Mouse (Mus musculus): ENCODE measurements around the gene Ccdc181. TPM values are rescaled to one million over a fixed set of nuclear protein-coding genes. Genes with fewer than 3 reads are reported as not detected.
A peak's percentile ranks its signal among the peaks of the same experiment; 100 is the strongest.

The Ccdc181 gene
- polyA plus RNA-seq, 1 experiment from 2014 or later: 19.5 TPM

DNA sequence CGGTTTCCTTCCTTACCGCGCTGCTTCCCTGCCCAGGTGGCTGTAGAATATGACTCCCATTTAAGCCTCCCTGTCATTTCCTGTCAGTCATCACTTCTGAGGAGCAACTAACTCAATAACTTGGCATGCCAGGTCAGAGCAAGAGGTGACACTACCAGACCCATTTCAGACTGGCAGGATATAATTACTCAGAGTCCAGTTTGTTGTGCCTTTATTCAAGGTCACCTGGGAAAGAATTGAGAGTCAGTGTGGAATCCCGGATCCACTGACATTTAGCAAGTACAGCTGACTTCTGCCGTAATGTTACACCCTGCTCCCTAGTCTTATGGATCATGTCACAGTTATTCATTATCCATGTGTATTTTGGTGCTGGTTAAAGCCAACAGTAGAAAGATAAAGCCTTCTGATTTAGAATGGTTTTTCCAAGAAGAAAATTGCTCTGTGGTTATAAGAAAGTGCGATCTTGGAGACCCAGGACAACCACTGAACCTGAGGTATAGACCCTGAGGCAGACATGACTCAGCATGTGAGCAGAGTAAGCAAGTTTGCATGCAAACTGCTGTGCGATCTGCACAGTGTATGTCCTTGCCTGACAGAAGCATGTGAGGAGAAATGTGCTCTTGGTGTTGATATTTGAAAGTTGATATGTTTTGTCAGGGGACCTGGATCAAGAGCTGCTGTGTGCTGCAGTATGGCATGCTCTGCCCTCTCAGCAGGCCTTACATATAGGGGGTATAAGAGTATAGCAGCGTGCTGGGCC is 24.8 kb upstream of the Ccdc181 start:
- H3K4me1 ChIP-seq: peaks cover 24% of the 10 kb centered on the region
- 0 out of 2 replicates have a peak overlapping the region, but pooled peaks have one; percentile 12 for H3K9ac ChIP-seq
- no peaks in the 10 kb centered on the region for H3K9me3 ChIP-seq
- no peak overlapping the region for H3K27ac ChIP-seq
- peak overlapping the region; percentile 80; the same call in 1 of the 2 replicates for H3K4me2 ChIP-seq
- 71% methylated on average over 8 of the region's 8 CpGs for WGBS
- H3K27me3 ChIP-seq: 0 out of 2 replicates have a peak, but pooled peaks cover 8% of the 10 kb centered on the region
- H3K4me3 ChIP-seq (replicated peaks): peak overlapping the region; percentile 79
- H3K36me3 ChIP-seq (replicated peaks): no peaks in the 10 kb centered on the region
- ATAC-seq (ENCODE audit: low FRiP score): no peak

DNA sequence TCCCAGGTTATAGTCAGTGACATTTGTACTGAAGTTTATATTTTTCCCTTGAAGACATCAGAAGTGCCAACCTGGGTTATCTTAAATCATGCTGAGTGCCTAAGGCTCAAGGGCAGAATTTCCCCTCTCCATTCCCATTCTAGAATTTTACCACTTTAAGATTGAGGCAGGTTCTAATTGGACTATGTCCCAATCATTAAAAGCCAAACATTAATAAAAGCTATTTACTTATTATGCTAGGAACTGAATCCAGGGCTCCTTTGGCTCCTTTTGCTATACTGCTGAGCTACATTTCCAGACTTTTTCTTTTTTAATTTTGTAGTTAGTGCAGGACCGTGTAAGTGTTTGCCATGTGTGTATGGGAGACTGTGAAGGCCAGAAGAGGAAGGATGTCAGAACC is 23.9 kb upstream of the Ccdc181 start:
- H3K27ac ChIP-seq: no peak overlapping the region
- no peak for ATAC-seq (ENCODE audit: low FRiP score)
- H3K4me2 ChIP-seq: no peak overlapping the region
- 86% methylated on average over 1 of the region's 1 CpGs for WGBS
- H3K9me3 ChIP-seq: no peaks in the 10 kb centered on the region
- H3K4me3 ChIP-seq (replicated peaks): no peak overlapping the region
- no peak overlapping the region for H3K9ac ChIP-seq
- 0 out of 2 replicates have a peak, but pooled peaks cover 8% of the 10 kb centered on the region for H3K27me3 ChIP-seq
- H3K36me3 ChIP-seq (replicated peaks): no peaks in the 10 kb centered on the region
- peaks cover 24% of the 10 kb centered on the region for H3K4me1 ChIP-seq

DNA sequence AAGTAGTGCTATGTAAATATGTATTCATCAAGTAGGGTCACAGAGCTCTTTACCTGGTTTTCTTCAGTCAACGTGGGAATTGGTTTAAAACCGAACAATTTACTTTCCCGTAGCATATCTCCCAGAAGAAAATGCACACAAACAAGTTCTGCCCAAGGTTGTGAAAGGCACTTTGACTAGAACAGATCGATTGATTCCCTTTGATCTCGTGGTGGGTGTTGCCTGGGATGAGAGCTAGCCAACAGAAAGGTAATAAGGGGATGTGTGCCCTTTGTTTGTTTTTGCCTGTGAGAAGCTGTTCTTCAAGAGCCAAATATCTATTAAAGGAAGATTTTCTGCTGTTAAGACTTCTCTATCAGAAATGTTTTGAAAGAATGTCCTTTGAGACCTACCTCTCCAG is 22.8 kb upstream of the Ccdc181 start:
- H3K4me3 ChIP-seq (replicated peaks): no peak overlapping the region
- H3K27ac ChIP-seq: no peak overlapping the region
- ATAC-seq (ENCODE audit: low FRiP score): no peak
- no peak overlapping the region for H3K9ac ChIP-seq
- no peak overlapping the region for H3K4me2 ChIP-seq
- H3K4me1 ChIP-seq: peaks cover 24% of the 10 kb centered on the region
- H3K36me3 ChIP-seq (replicated peaks): peaks cover 7% of the 10 kb centered on the region
- WGBS: 78% methylated on average over 5 of the region's 5 CpGs
- H3K9me3 ChIP-seq: no peaks in the 10 kb centered on the region
- 0 out of 2 replicates have a peak, but pooled peaks cover 8% of the 10 kb centered on the region for H3K27me3 ChIP-seq

DNA sequence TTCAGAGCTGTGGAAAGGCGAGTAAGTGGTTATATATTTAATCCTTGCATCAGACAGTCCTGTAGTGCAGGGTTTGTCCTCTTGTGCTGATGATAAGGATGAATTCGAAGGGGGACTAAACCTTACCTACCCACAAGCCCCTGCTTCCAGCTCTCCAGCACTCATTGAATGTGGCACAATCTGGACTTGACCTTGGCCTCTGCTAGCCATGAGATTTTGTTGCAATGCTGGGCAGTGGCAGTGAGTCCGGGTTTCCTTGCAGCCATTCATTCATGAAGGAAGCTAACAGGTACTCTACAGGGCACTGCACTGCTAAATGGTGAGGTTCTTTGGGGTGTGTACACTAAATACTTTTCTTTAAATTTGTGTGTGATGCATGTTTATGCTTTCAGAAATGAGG is 20.5 kb upstream of the Ccdc181 start:
- Histone ChIP-seq H3K4me1 (peaks cover 13% of the 10 kb centered on the region), H3K9ac (no peak overlapping the region), H3K36me3 (replicated peaks) (peaks cover 7% of the 10 kb centered on the region), H3K27me3 (0 out of 2 replicates have a peak, but pooled peaks cover 8% of the 10 kb centered on the region), H3K4me3 (replicated peaks) (no peak overlapping the region), H3K4me2 (no peak overlapping the region), H3K27ac (no peak overlapping the region), H3K9me3 (no peaks in the 10 kb centered on the region)
- 81% methylated on average over 3 of the region's 3 CpGs for WGBS
- ATAC-seq (ENCODE audit: low FRiP score): no peak

DNA sequence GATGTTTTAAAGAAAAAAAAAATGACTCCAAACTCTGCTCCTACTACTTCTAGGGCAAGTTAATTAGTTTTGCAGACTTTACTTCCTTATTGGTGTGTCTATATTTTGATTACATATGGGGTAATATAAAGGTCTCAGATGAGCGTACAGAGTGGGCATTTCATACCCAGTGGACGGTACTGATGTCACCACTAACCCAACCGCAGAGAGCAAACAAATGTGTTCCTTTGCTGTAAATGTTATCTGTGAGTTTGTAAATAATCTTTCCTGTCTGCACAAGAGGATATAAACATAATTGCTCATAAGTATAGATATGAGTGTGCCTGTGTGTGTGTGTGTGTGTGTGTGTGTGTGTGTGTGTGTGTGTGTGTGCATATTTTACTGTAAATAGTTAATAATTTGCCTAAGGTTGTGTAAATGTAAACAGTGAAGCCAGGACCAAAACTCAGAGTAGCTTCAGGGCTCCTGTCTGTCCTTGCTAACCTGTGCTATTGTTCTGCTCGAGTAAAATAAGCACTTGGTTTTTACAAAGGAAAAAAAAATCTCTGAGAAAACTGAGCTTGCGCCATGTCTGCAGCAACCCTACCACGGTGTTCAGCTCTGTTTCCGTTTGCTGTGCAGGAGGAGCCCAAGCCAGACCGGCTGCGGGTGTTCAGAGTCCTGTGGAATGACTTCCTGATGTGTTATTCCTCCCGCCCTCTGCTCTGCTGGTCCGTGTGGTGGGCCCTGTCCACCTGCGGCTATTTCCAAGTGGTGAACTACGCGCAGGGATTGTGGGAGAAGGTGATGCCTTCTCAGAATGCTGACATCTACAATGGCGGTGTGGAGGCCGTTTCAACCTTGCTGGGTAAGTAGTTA is 15.0 kb upstream of the Ccdc181 start:
- H3K27ac ChIP-seq: no peak overlapping the region
- H3K4me1 ChIP-seq: no peaks in the 10 kb centered on the region
- no peak overlapping the region for H3K4me2 ChIP-seq
- no peaks in the 10 kb centered on the region for H3K9me3 ChIP-seq
- 92% methylated on average over 16 of the region's 16 CpGs for WGBS
- no peak overlapping the region for H3K9ac ChIP-seq
- no peak for ATAC-seq (ENCODE audit: low FRiP score)
- H3K4me3 ChIP-seq (replicated peaks): no peak overlapping the region
- no peaks in the 10 kb centered on the region for H3K27me3 ChIP-seq
- peaks cover 23% of the 10 kb centered on the region for H3K36me3 ChIP-seq (replicated peaks)

DNA sequence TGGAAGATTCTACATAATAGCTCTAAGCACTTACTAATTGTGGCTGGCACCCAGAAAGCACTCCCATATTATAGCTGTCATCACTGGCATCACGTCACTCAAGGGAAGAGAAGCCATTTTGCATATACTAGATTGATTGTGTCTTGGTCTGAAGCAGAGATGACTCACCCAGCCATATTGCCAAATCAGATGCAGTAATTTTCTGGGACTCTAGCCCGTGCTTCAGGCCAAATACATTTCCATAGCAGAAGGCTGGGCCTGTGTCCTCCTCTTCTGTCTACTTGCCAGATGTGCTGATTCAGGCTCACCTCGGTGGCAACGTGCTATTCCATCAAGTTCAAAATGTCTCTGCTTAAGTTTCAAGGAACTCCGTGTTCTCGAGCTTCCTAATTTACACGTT is 13.8 kb upstream of the Ccdc181 start:
- no peak overlapping the region for H3K9ac ChIP-seq
- ATAC-seq (ENCODE audit: low FRiP score): no peak
- no peaks in the 10 kb centered on the region for H3K4me1 ChIP-seq
- peaks cover 23% of the 10 kb centered on the region for H3K36me3 ChIP-seq (replicated peaks)
- H3K9me3 ChIP-seq: no peaks in the 10 kb centered on the region
- WGBS: 89% methylated on average over 7 of the region's 7 CpGs
- no peak overlapping the region for H3K4me3 ChIP-seq (replicated peaks)
- no peaks in the 10 kb centered on the region for H3K27me3 ChIP-seq
- no peak overlapping the region for H3K27ac ChIP-seq
- H3K4me2 ChIP-seq: no peak overlapping the region

DNA sequence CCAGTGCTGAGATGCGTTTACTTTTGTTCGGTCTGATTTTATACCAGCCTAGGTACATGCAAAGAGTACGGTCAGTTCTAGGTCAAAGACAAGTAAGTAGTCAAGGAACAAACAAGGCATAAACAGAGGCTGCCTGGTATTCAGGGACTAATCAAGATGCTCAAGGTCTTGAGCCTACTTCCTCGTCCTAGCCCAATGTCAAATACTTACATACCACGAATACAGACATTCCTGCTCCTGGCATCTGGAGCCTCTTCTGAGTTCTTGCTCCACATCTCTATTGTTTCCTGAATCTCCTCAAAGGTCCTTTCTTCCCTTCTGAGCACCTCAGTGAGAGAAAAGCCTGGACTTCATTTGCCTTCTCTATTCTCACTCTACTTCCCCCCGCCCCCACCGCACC is 4.4 kb upstream of the Ccdc181 start:
- Histone ChIP-seq H3K27ac (no peak overlapping the region), H3K4me3 (replicated peaks) (no peak overlapping the region), H3K4me2 (no peak overlapping the region), H3K9ac (no peak overlapping the region), H3K4me1 (peaks cover 3% of the 10 kb centered on the region; the same call in 1 of the 2 replicates), H3K27me3 (no peaks in the 10 kb centered on the region), H3K9me3 (no peaks in the 10 kb centered on the region), H3K36me3 (replicated peaks) (no peaks in the 10 kb centered on the region)
- 88% methylated on average over 7 of the region's 7 CpGs for WGBS
- no peak for ATAC-seq (ENCODE audit: low FRiP score)

DNA sequence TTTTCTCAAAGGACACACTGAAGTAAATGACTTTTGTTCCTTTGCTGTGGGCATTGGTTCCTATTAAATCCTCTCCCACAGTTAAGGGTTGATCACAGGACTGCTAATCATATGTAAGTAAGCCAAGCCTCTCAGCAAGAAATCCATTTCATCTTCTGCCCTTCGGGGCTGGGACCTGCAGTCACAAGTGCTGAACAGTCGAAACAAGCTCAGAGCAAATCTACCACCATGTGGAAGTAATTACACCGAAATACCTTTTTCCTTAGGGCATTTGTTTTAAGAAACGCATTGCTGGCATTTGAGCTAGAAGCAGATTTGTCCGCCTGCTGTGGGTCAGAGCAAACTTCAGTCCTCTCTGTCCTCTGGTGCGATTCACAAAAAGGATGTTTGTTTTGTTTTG is 1.7 kb upstream of the Ccdc181 start:
- 82% methylated on average over 6 of the region's 6 CpGs for WGBS
- Histone ChIP-seq H3K9me3 (no peaks in the 10 kb centered on the region), H3K4me3 (replicated peaks) (no peak overlapping the region), H3K27me3 (no peaks in the 10 kb centered on the region), H3K36me3 (replicated peaks) (no peaks in the 10 kb centered on the region), H3K4me2 (no peak overlapping the region), H3K27ac (no peak overlapping the region), H3K4me1 (peaks cover 4% of the 10 kb centered on the region; the same call in 1 of the 2 replicates), H3K9ac (no peak overlapping the region)
- no peak for ATAC-seq (ENCODE audit: low FRiP score)

DNA sequence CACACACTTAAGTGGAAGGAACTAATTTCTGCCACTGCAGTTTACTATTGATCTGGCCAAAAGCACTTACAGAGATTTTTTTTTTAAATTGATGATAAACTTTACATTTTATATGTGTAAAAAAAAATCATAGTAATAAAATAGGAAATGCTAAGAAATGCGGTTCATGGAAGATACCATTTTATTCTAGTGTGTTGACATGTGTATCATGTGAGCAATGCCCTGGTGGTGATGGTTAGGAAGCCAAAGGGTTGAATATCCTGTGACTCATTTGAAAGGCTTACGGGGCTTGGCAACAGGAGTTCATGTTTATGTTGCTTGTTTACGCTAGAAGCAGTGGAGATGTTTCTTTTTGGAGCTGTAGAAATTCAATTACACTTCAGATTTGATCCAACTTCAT is 1.2 kb downstream of the Ccdc181 start:
- H3K27ac ChIP-seq: no peak overlapping the region
- WGBS: 94% methylated on average over 3 of the region's 3 CpGs
- no peak overlapping the region for H3K4me3 ChIP-seq (replicated peaks)
- H3K4me1 ChIP-seq: peaks cover 4% of the 10 kb centered on the region; the same call in 1 of the 2 replicates
- H3K27me3 ChIP-seq: no peaks in the 10 kb centered on the region
- no peaks in the 10 kb centered on the region for H3K9me3 ChIP-seq
- no peak overlapping the region for H3K4me2 ChIP-seq
- no peak for ATAC-seq (ENCODE audit: low FRiP score)
- H3K9ac ChIP-seq: no peak overlapping the region
- no peaks in the 10 kb centered on the region; the same call in none of the 2 replicates for H3K36me3 ChIP-seq (replicated peaks)

DNA sequence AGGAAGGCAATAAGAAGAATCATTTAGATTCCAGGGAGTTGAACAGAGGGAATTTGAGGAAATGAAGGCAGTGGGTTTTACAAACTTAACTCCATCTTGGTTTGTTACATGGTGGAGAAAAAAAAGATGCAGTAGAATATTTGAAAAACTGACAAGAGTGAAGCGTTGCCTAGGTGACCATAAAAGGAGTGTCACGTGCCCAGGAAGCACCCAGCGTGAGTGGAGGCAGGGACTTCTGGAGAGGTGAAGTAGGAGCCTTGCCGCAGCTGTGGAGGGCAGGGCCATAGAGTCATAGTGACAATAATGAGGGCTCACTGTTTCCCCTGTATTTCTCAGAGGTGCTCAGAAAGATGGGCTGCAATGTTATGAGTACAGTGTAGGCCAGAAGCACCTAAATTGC is 3.9 kb downstream of the Ccdc181 start:
- H3K4me1 ChIP-seq: peaks cover 4% of the 10 kb centered on the region; the same call in 1 of the 2 replicates
- H3K9ac ChIP-seq: no peak overlapping the region
- 80% methylated on average over 4 of the region's 4 CpGs for WGBS

DNA sequence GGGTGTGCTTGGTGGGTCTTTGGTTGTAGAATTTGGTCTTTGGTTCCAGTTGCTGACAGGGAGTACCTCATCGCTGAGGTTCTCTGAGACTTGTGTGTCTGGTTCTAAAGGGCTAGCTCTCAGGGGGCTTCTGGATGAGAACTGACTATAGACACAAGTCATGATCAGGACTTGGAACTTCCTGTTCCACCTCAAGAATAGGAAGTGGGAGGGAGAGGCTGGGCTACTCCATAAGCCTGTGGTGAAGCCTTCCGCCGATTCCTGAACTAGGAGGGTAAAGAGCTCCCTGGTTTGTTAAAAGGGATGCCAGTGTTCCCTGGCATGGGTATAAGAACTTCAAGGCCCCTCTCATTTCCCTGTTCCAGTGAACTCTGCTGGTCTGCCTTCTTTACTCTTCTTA is 8.6 kb downstream of the Ccdc181 start:
- no peak overlapping the region for H3K9ac ChIP-seq
- H3K27me3 ChIP-seq: no peaks in the 10 kb centered on the region
- 96% methylated on average over 3 of the region's 3 CpGs for WGBS
- H3K9me3 ChIP-seq: no peaks in the 10 kb centered on the region
- no peaks in the 10 kb centered on the region; the same call in none of the 2 replicates for H3K36me3 ChIP-seq (replicated peaks)
- no peak overlapping the region for H3K27ac ChIP-seq
- H3K4me3 ChIP-seq (replicated peaks): no peak overlapping the region
- no peaks in the 10 kb centered on the region for H3K4me1 ChIP-seq
- ATAC-seq (ENCODE audit: low FRiP score): no peak
- no peak overlapping the region for H3K4me2 ChIP-seq

More for the DNA sequence above, 3.9 kb downstream of the Ccdc181 start:
- Histone ChIP-seq H3K27ac (no peak overlapping the region), H3K27me3 (no peaks in the 10 kb centered on the region), H3K4me2 (no peak overlapping the region), H3K36me3 (replicated peaks) (no peaks in the 10 kb centered on the region; the same call in none of the 2 replicates), H3K4me3 (replicated peaks) (no peak overlapping the region), H3K9me3 (no peaks in the 10 kb centered on the region)
- no peak for ATAC-seq (ENCODE audit: low FRiP score)

DNA sequence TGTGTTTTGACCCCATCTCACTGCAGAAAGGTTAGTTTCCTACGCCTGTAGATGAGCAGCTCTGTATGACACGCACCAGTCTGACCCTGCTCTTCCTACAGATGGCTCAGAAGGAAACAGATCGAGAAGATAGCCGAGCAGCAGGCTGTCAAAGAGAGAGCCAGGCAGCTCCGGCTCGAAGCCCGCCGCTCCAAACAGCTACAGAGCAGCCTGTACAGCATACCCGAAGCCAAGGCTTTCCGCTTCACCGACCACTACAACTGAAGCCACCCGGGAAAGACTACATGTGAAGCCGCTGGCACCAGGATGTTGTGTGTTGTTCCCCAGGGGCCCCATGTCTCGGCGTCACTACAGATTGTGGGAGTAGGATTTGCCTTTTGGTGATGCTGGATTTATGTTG is 12.0 kb downstream of the Ccdc181 start:
- H3K27ac ChIP-seq: no peak overlapping the region
- WGBS: 69% methylated on average over 15 of the region's 15 CpGs
- H3K36me3 ChIP-seq (replicated peaks): peaks cover 21% of the 10 kb centered on the region
- H3K4me3 ChIP-seq (replicated peaks): no peak overlapping the region
- H3K9me3 ChIP-seq: no peaks in the 10 kb centered on the region
- H3K4me2 ChIP-seq: no peak overlapping the region
- H3K4me1 ChIP-seq: no peaks in the 10 kb centered on the region
- no peak for ATAC-seq (ENCODE audit: low FRiP score)
- no peaks in the 10 kb centered on the region for H3K27me3 ChIP-seq
- no peak overlapping the region for H3K9ac ChIP-seq

Data from forebrain, embryonic 12.5 days (tissue).